Mouse (Mus musculus) limb, embryonic 13.5 days (tissue): ENCODE measurements around the gene Sytl3. TPM values are rescaled to one million over a fixed set of nuclear protein-coding genes. Genes with fewer than 3 reads are reported as not detected.

Experiments
- ATAC-seq: fragments of 200-750 bp; cut with Nextera tagmentation; 2 replicates; pipeline ENCODE4 v1.8.0; 2017; ENCODE audit warnings: low read depth, moderate number of reproducible peaks, moderate TSS enrichment; ENCODE audit not compliant: low FRiP score
- H3K27ac ChIP-seq: fragments of 300-500 bp; sonication (generic); 2 replicates; pipeline ENCODE4 v1.5.1; 2015; ENCODE audit warnings: inconsistent platforms, mild to moderate bottlenecking, moderate library complexity
- H3K27me3 ChIP-seq: fragments of 300-500 bp; sonication (generic); 2 replicates; pipeline ENCODE4 v1.6.1; 2015; ENCODE audit warnings: mild to moderate bottlenecking, inconsistent platforms
- H3K36me3 ChIP-seq: fragments of 300-500 bp; sonication (generic); 2 replicates; pipeline ENCODE4 v1.6.1; 2015; ENCODE audit warnings: inconsistent platforms, mild to moderate bottlenecking, moderate library complexity
- H3K4me1 ChIP-seq: fragments of 300-500 bp; sonication (generic); 2 replicates; pipeline ENCODE4 v1.6.1; 2015; ENCODE audit warnings: inconsistent platforms
- H3K4me2 ChIP-seq: fragments of 300-500 bp; sonication (generic); replicated peaks from 2 replicates; pipeline ENCODE4 v1.6.1; 2015; ENCODE audit warnings: inconsistent platforms, mild to moderate bottlenecking, moderate library complexity
- H3K4me3 ChIP-seq: fragments of 300-500 bp; sonication (generic); 2 replicates; pipeline ENCODE4 v1.5.1; 2015; ENCODE audit warnings: moderate library complexity, mild to moderate bottlenecking, inconsistent platforms
- H3K9ac ChIP-seq: fragments of 300-500 bp; sonication (generic); 2 replicates; pipeline ENCODE4 v1.6.1; 2015; ENCODE audit warnings: mild to moderate bottlenecking, inconsistent platforms
- H3K9me3 ChIP-seq: fragments of 300-500 bp; sonication (generic); 2 replicates; pipeline ENCODE4 v1.6.1; 2016; ENCODE audit warnings: inconsistent platforms
- WGBS: fragments of 180-500 bp; shearing (Covaris S2); methylation state at CpG from one replicate; pipeline ENCODE4 v1.1.7; 2015; 5-methylcytosine and 5-hydroxymethylcytosine counted together
- polyA plus RNA-seq: library from polyadenylated mRNA; unstranded; fragments of >200 nt; fragmentation: Nextera tagmentation; extraction: Ambion mirVana; gene quantifications from 2 replicates; pipeline ENCODE4 v1.2.1, GENCODE M21; 2015

Sytl3 gene
- polyA plus RNA-seq, 1 experiment from 2014 or later: not detected

GRCm38 (mm10) chr17:6734746-6735441 is 76.0 kb downstream of the Sytl3 start:
- H3K9ac ChIP-seq: no peak overlapping the region
- H3K36me3 ChIP-seq: peaks cover 15% of the 10 kb centered on the region
- H3K4me1 ChIP-seq: peaks cover 6% of the 10 kb centered on the region; the same call in 1 of the 2 replicates
- H3K9me3 ChIP-seq: no peaks in the 10 kb centered on the region
- WGBS: 89% methylated on average over 12 of the region's 12 CpGs
- ATAC-seq: no peak
- no peaks in the 10 kb centered on the region for H3K27me3 ChIP-seq
- no peak overlapping the region for H3K4me3 ChIP-seq
- no peak overlapping the region for H3K4me2 ChIP-seq
- no peak overlapping the region for H3K27ac ChIP-seq

GRCm38 (mm10) chr17:6736306-6737272 is 77.7 kb downstream of the Sytl3 start:
- Histone ChIP-seq H3K4me3 (no peak overlapping the region), H3K36me3 (peaks cover 32% of the 10 kb centered on the region), H3K9ac (no peak overlapping the region), H3K4me1 (peaks cover 10% of the 10 kb centered on the region; the same call in 1 of the 2 replicates), H3K4me2 (no peak overlapping the region), H3K27me3 (no peaks in the 10 kb centered on the region), H3K9me3 (no peaks in the 10 kb centered on the region), H3K27ac (no peak overlapping the region)
- no peak for ATAC-seq
- 57% methylated on average over 15 of the region's 15 CpGs for WGBS

GRCm38 (mm10) chr17:6737273-6737997 is 78.5 kb downstream of the Sytl3 start:
- no peak overlapping the region for H3K27ac ChIP-seq
- no peaks in the 10 kb centered on the region for H3K27me3 ChIP-seq
- WGBS: 78% methylated on average over 12 of the region's 12 CpGs
- ATAC-seq: no peak
- H3K9me3 ChIP-seq: no peaks in the 10 kb centered on the region
- H3K36me3 ChIP-seq: peaks cover 39% of the 10 kb centered on the region
- H3K4me1 ChIP-seq: peaks cover 18% of the 10 kb centered on the region
- no peak overlapping the region for H3K9ac ChIP-seq
- no peak overlapping the region for H3K4me3 ChIP-seq
- no peak overlapping the region for H3K4me2 ChIP-seq

- no peak overlapping the region for H3K4me3 ChIP-seq
- H3K9ac ChIP-seq: no peak overlapping the region
- H3K27ac ChIP-seq: no peak overlapping the region
- no peak for ATAC-seq
- H3K4me2 ChIP-seq: no peak overlapping the region
- no peaks in the 10 kb centered on the region for H3K9me3 ChIP-seq
- peaks cover 44% of the 10 kb centered on the region for H3K36me3 ChIP-seq
- peaks cover 31% of the 10 kb centered on the region for H3K4me1 ChIP-seq
- WGBS: 79% methylated on average over 7 of the region's 7 CpGs
- H3K27me3 ChIP-seq: no peaks in the 10 kb centered on the region
Observed at GRCm38 (mm10) chr17:6738836-6739235, 79.9 kb downstream of the Sytl3 start.

GRCm38 (mm10) chr17:6739266-6739665 is 80.4 kb downstream of the Sytl3 start:
- WGBS: 88% methylated on average over 13 of the region's 13 CpGs
- Histone ChIP-seq H3K27ac (no peak overlapping the region), H3K36me3 (peaks cover 44% of the 10 kb centered on the region), H3K4me1 (peaks cover 35% of the 10 kb centered on the region), H3K27me3 (no peaks in the 10 kb centered on the region), H3K9ac (no peak overlapping the region), H3K4me3 (no peak overlapping the region), H3K9me3 (no peaks in the 10 kb centered on the region), H3K4me2 (no peak overlapping the region)
- ATAC-seq: no peak

GRCm38 (mm10) chr17:6739756-6740155 is 80.9 kb downstream of the Sytl3 start:
- H3K9me3 ChIP-seq: no peaks in the 10 kb centered on the region
- no peak for ATAC-seq
- peaks cover 40% of the 10 kb centered on the region for H3K4me1 ChIP-seq
- H3K36me3 ChIP-seq: peaks cover 44% of the 10 kb centered on the region
- H3K4me2 ChIP-seq: no peak overlapping the region
- H3K27ac ChIP-seq: no peak overlapping the region
- no peaks in the 10 kb centered on the region for H3K27me3 ChIP-seq
- 93% methylated on average over 15 of the region's 15 CpGs for WGBS
- no peak overlapping the region for H3K4me3 ChIP-seq
- no peak overlapping the region for H3K9ac ChIP-seq

GRCm38 (mm10) chr17:6740331-6741170 is 81.7 kb downstream of the Sytl3 start:
- Histone ChIP-seq H3K36me3 (peaks cover 52% of the 10 kb centered on the region), H3K4me1 (peaks cover 48% of the 10 kb centered on the region), H3K9ac (no peak overlapping the region), H3K4me2 (no peak overlapping the region), H3K27me3 (no peaks in the 10 kb centered on the region), H3K27ac (no peak overlapping the region), H3K9me3 (no peaks in the 10 kb centered on the region), H3K4me3 (no peak overlapping the region)
- no peak for ATAC-seq
- WGBS: 80% methylated on average over 19 of the region's 19 CpGs

GRCm38 (mm10) chr17:6741271-6741670 is 82.4 kb downstream of the Sytl3 start:
- H3K36me3 ChIP-seq: peaks cover 53% of the 10 kb centered on the region
- H3K27me3 ChIP-seq: no peaks in the 10 kb centered on the region

GRCm38 (mm10) chr17:6742083-6743038 is 83.5 kb downstream of the Sytl3 start:
- ATAC-seq: peak; percentile 14; the same call in 1 of the 2 replicates

More at GRCm38 (mm10) chr17:6741271-6741670, 82.4 kb downstream of the Sytl3 start:
- peak overlapping the region; percentile 15; the same call in 1 of the 2 replicates for H3K27ac ChIP-seq
- no peak overlapping the region for H3K9ac ChIP-seq
- peaks cover 55% of the 10 kb centered on the region for H3K4me1 ChIP-seq
- H3K9me3 ChIP-seq: no peaks in the 10 kb centered on the region
- 75% methylated on average over 12 of the region's 12 CpGs for WGBS
- H3K4me2 ChIP-seq: no peak overlapping the region
- no peak for ATAC-seq
- H3K4me3 ChIP-seq: no peak overlapping the region

GRCm38 (mm10) chr17:6743039-6743575 is 84.2 kb downstream of the Sytl3 start:
- Histone ChIP-seq H3K36me3 (peaks cover 58% of the 10 kb centered on the region), H3K4me2 (no peak overlapping the region), H3K4me3 (no peak overlapping the region), H3K27me3 (no peaks in the 10 kb centered on the region), H3K9ac (no peak overlapping the region), H3K9me3 (no peaks in the 10 kb centered on the region), H3K27ac (no peak overlapping the region), H3K4me1 (peaks cover 63% of the 10 kb centered on the region)
- ATAC-seq: no peak
- 86% methylated on average over 11 of the region's 11 CpGs for WGBS

More at GRCm38 (mm10) chr17:6742083-6743038, 83.5 kb downstream of the Sytl3 start:
- 67% methylated on average over 33 of the region's 33 CpGs for WGBS
- Histone ChIP-seq H3K9me3 (no peaks in the 10 kb centered on the region), H3K27me3 (no peaks in the 10 kb centered on the region), H3K27ac (no peak overlapping the region; the same call in 1 of the 2 replicates), H3K36me3 (peaks cover 61% of the 10 kb centered on the region), H3K4me2 (no peak overlapping the region), H3K4me1 (peaks cover 58% of the 10 kb centered on the region), H3K9ac (no peak overlapping the region; the same call in 1 of the 2 replicates), H3K4me3 (no peak overlapping the region)
